Mouse (Mus musculus) stomach, postnatal 0 days (tissue): ENCODE results near the gene Actr10. TPM values are rescaled to one million over a fixed set of nuclear protein-coding genes. Genes with fewer than 3 reads are reported as not detected.

Experiments used
- ATAC-seq: fragments of 200-750 bp; cut with Nextera tagmentation; 2 replicates; pipeline ENCODE4 v1.8.0; 2017; ENCODE audit not compliant: low FRiP score, low TSS enrichment
- DNase-seq: peaks from one replicate; pipeline ENCODE4 v3.0.0-alpha.2; 2016; ENCODE audit warnings: low spot score
- H3K27ac ChIP-seq: fragments of 300-500 bp; sonication (generic); replicated peaks from 2 replicates; pipeline ENCODE4 v1.5.1; 2014; ENCODE audit warnings: mild to moderate bottlenecking, control low read depth
- H3K27me3 ChIP-seq: fragments of 300-500 bp; sonication (generic); 2 replicates; pipeline ENCODE4 v1.6.1; 2014; ENCODE audit warnings: low read length; ENCODE audit not compliant: control insufficient read depth, insufficient read depth
- H3K36me3 ChIP-seq: fragments of 300-500 bp; sonication (generic); 2 replicates; pipeline ENCODE4 v1.6.1; 2014; ENCODE audit warnings: low read length, mixed read lengths; ENCODE audit not compliant: control insufficient read depth, insufficient read depth
- H3K4me1 ChIP-seq: fragments of 300-500 bp; sonication (generic); replicated peaks from 2 replicates; pipeline ENCODE4 v1.6.1; 2014; ENCODE audit warnings: antibody characterized with exemption; ENCODE audit not compliant: control insufficient read depth, insufficient read depth
- H3K4me2 ChIP-seq: fragments of 300-500 bp; sonication (generic); replicated peaks from 2 replicates; pipeline ENCODE4 v1.6.1; 2014; ENCODE audit warnings: low read depth, mild to moderate bottlenecking, control low read depth, moderate library complexity
- H3K4me3 ChIP-seq: fragments of 300-500 bp; sonication (generic); 2 replicates; pipeline ENCODE4 v1.5.1; 2014; ENCODE audit warnings: low read depth, low read length, control low read depth
- H3K9ac ChIP-seq: fragments of 300-500 bp; sonication (generic); 2 replicates; pipeline ENCODE4 v1.6.1; 2014; ENCODE audit warnings: mild to moderate bottlenecking, low read length, control low read depth, mixed read lengths
- H3K9me3 ChIP-seq: fragments of 300-500 bp; sonication (generic); 2 replicates; pipeline ENCODE4 v1.6.1; 2016; ENCODE audit warnings: low read length; ENCODE audit not compliant: control insufficient read depth
- CTCF ChIP-seq: IDR thresholded peaks from 2 replicates; pipeline ENCODE4 v1.5.1; 2016; ENCODE audit warnings: antibody characterized with exemption, low read depth, mild to moderate bottlenecking, moderate library complexity
- EP300 ChIP-seq: optimal IDR thresholded peaks from 2 replicates; pipeline ENCODE3; 2016; ENCODE audit warnings: antibody characterized with exemption
- WGBS: fragments of 180-500 bp; shearing (Covaris S2); extraction: QIAGEN DNeasy Blood & Tissue Kit; methylation state at CpG from one replicate; pipeline ENCODE4 v1.1.7; 2014; 5-methylcytosine and 5-hydroxymethylcytosine counted together
- polyA plus RNA-seq: library from polyadenylated mRNA; unstranded; fragments of >200 nt; fragmentation: Nextera tagmentation; extraction: Ambion mirVana; gene quantifications from 2 replicates; pipeline ENCODE4 v1.2.1, GENCODE M21; 2015

The Actr10 gene
- polyA plus RNA-seq, 1 experiment from 2014 or later: 199 TPM

- no peaks in the 10 kb centered on the region for H3K27me3 ChIP-seq
- no peak for ATAC-seq
- H3K36me3 ChIP-seq: peaks cover 26% of the 10 kb centered on the region
- no peak overlapping the region for H3K4me3 ChIP-seq
- DNase-seq: no peak
- no peak overlapping the region for H3K27ac ChIP-seq
- no peaks in the 10 kb centered on the region for H3K9me3 ChIP-seq
- no peak overlapping the region for H3K9ac ChIP-seq
- no peaks in the 10 kb centered on the region for H3K4me1 ChIP-seq
- H3K4me2 ChIP-seq: no peak overlapping the region
- 84% methylated on average over 8 of the region's 8 CpGs for WGBS
- TF ChIP-seq CTCF (peak; percentile 53), EP300 (no peak)
Observed at GRCm38 (mm10) chr12:70898450-70898849, 39.2 kb upstream of the Actr10 start.

- no peak for ATAC-seq
- H3K27ac ChIP-seq: no peak overlapping the region
Observed at GRCm38 (mm10) chr12:70904471-70904870, 33.2 kb upstream of the Actr10 start.

GRCm38 (mm10) chr12:70906867-70907266 is 30.8 kb upstream of the Actr10 start:
- H3K27me3 ChIP-seq: no peaks in the 10 kb centered on the region
- no peaks in the 10 kb centered on the region for H3K4me1 ChIP-seq
- no peaks in the 10 kb centered on the region for H3K9me3 ChIP-seq
- no peak for TF ChIP-seq CTCF
- TF ChIP-seq EP300: peak; percentile 45
- peak overlapping the region; percentile 88 for H3K27ac ChIP-seq
- H3K9ac ChIP-seq: no peak overlapping the region
- peak; percentile 62; the same call in 1 of the 2 replicates for ATAC-seq
- no peak overlapping the region for H3K4me3 ChIP-seq
- 33% methylated on average over 9 of the region's 9 CpGs for WGBS
- H3K36me3 ChIP-seq: no peaks in the 10 kb centered on the region
- H3K4me2 ChIP-seq: no peak overlapping the region
- DNase-seq: no peak

More at GRCm38 (mm10) chr12:70904471-70904870, 33.2 kb upstream of the Actr10 start:
- no peak for DNase-seq
- no peaks in the 10 kb centered on the region for H3K9me3 ChIP-seq
- no peaks in the 10 kb centered on the region for H3K36me3 ChIP-seq
- H3K9ac ChIP-seq: no peak overlapping the region
- no peak overlapping the region for H3K4me3 ChIP-seq
- WGBS: 85% methylated on average over 10 of the region's 10 CpGs
- H3K27me3 ChIP-seq: no peaks in the 10 kb centered on the region
- H3K4me2 ChIP-seq: no peak overlapping the region
- TF ChIP-seq CTCF: no peak
- no peak for TF ChIP-seq EP300
- no peaks in the 10 kb centered on the region for H3K4me1 ChIP-seq

DNA sequence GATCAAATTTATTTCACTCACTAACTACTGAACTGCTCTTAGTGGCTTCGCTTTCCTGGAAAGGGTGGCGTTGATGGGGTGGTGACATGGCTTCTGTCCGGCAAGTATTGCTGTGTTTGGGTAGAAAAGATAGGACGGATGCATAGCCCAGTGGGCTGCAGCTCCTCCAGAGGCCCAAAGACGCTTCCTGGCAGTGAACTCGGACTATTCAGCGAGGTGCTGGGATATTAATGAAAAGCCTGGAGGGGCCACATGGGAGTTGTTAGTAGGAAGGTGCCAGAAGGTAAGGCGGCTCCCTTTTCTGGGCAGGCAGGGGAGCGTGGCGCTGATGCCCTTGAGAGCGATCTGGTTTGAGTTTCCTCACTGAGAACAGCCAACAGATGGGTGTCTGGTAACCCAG is 30.0 kb upstream of the Actr10 start:
- TF ChIP-seq CTCF (no peak), EP300 (no peak)
- no peak for DNase-seq
- H3K4me2 ChIP-seq: no peak overlapping the region
- WGBS: 71% methylated on average over 11 of the region's 11 CpGs
- H3K4me3 ChIP-seq: no peak overlapping the region
- ATAC-seq: no peak
- no peaks in the 10 kb centered on the region for H3K27me3 ChIP-seq
- no peaks in the 10 kb centered on the region for H3K36me3 ChIP-seq
- H3K9ac ChIP-seq: no peak overlapping the region
- H3K4me1 ChIP-seq: no peaks in the 10 kb centered on the region
- H3K27ac ChIP-seq: peak overlapping the region; percentile 88
- H3K9me3 ChIP-seq: no peaks in the 10 kb centered on the region

- H3K4me2 ChIP-seq: no peak overlapping the region
- H3K27me3 ChIP-seq: no peaks in the 10 kb centered on the region
- peak overlapping the region; percentile 88 for H3K27ac ChIP-seq
- H3K4me1 ChIP-seq: no peaks in the 10 kb centered on the region
- H3K9me3 ChIP-seq: no peaks in the 10 kb centered on the region
- ATAC-seq (no peak), DNase-seq (no peak)
- no peaks in the 10 kb centered on the region for H3K36me3 ChIP-seq
- no peak overlapping the region for H3K4me3 ChIP-seq
- no peak for TF ChIP-seq EP300
- TF ChIP-seq CTCF: no peak
- no peak overlapping the region for H3K9ac ChIP-seq
- 60% methylated on average over 4 of the region's 4 CpGs for WGBS
Observed at GRCm38 (mm10) chr12:70908076-70908475, 29.6 kb upstream of the Actr10 start.

- Histone ChIP-seq H3K4me3 (no peak overlapping the region), H3K4me2 (no peak overlapping the region), H3K27ac (peak overlapping the region; percentile 2), H3K27me3 (no peaks in the 10 kb centered on the region), H3K4me1 (no peaks in the 10 kb centered on the region), H3K36me3 (no peaks in the 10 kb centered on the region), H3K9me3 (no peaks in the 10 kb centered on the region), H3K9ac (no peak overlapping the region)
- WGBS: 9% methylated on average over 9 of the region's 9 CpGs
- ATAC-seq (peak; percentile 74), DNase-seq (peak; percentile 80)
- TF ChIP-seq CTCF (peak; percentile 93), EP300 (peak; percentile 28)
Observed at GRCm38 (mm10) chr12:70910241-70910720, 27.4 kb upstream of the Actr10 start.
